Mouse (Mus musculus) midbrain, embryonic 11.5 days (tissue): ENCODE measurements around the gene Wdr90. TPM values are rescaled to one million over a fixed set of nuclear protein-coding genes. Genes with fewer than 3 reads are reported as not detected.

Experiments used
- ATAC-seq: fragments of 200-750 bp; cut with Nextera tagmentation; 2 replicates; pipeline ENCODE4 v1.8.0; 2017; ENCODE audit warnings: moderate TSS enrichment, moderate library complexity; ENCODE audit not compliant: low FRiP score
- DNase-seq: peaks from one replicate; pipeline ENCODE4 v3.0.0; 2015; ENCODE audit warnings: low spot score; ENCODE audit errors: missing footprints
- H3K27ac ChIP-seq: fragments of 300-500 bp; sonication (generic); 2 replicates; pipeline ENCODE4 v1.5.1; 2014; ENCODE audit warnings: low read depth, low read length
- H3K27me3 ChIP-seq: fragments of 300-500 bp; sonication (generic); 2 replicates; pipeline ENCODE4 v1.6.1; 2014; ENCODE audit warnings: mild to moderate bottlenecking, low read length, moderate library complexity, mixed read lengths; ENCODE audit not compliant: control insufficient read depth, insufficient read depth
- H3K36me3 ChIP-seq: fragments of 300-500 bp; sonication (generic); 2 replicates; pipeline ENCODE4 v1.6.1; 2014; ENCODE audit warnings: mild to moderate bottlenecking, low read length, moderate library complexity, mixed read lengths; ENCODE audit not compliant: control insufficient read depth, insufficient read depth
- H3K4me1 ChIP-seq: fragments of 300-500 bp; sonication (generic); 2 replicates; pipeline ENCODE4 v1.6.1; 2014; ENCODE audit warnings: low read length; ENCODE audit not compliant: control insufficient read depth, insufficient read depth
- H3K4me2 ChIP-seq: fragments of 300-500 bp; sonication (generic); 2 replicates; pipeline ENCODE4 v1.6.1; 2014; ENCODE audit warnings: mild to moderate bottlenecking, moderate library complexity
- H3K4me3 ChIP-seq: fragments of 300-500 bp; sonication (generic); 2 replicates; pipeline ENCODE4 v1.5.1; 2014; ENCODE audit warnings: low read depth, low read length
- H3K9ac ChIP-seq: fragments of 300-500 bp; sonication (generic); 2 replicates; pipeline ENCODE4 v1.6.1; 2014; ENCODE audit warnings: low read length
- H3K9me3 ChIP-seq: fragments of 300-500 bp; sonication (generic); 2 replicates; pipeline ENCODE4 v1.6.1; 2016; ENCODE audit warnings: low read length; ENCODE audit not compliant: control insufficient read depth
- WGBS: fragments of 180-500 bp; shearing (Covaris S2); extraction: QIAGEN DNeasy Blood & Tissue Kit; methylation state at CpG from one replicate; pipeline ENCODE4 v1.1.7; 2014; 5-methylcytosine and 5-hydroxymethylcytosine counted together
- polyA plus RNA-seq: library from polyadenylated mRNA; unstranded; fragments of >200 nt; fragmentation: Nextera tagmentation; extraction: Ambion mirVana; gene quantifications from 2 replicates; pipeline ENCODE4 v1.2.1, GENCODE M21; 2014

Wdr90 gene
- polyA plus RNA-seq, 1 experiment from 2014 or later, result 17.8 TPM

DNA sequence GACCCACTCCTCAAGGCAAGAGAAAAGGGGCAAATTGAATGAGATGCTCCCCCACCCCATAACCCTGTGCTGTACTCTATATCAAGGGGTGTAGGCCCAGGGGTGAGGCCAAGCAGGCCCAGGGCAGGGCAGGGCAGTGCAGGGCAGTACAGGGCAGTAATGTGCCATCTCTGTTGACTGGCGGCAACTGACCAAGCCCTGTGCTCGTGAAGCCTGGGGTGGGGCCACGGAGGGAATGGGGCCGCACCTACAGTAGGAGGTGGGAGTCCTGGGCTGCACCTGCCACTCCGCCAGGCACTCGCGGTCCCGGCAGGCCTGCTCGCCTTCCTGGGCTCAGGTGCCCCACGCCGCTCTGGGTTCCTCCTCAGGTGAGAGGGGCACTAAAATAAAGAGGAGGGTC lies 4.0 kb upstream of the Wdr90 start:
- Histone ChIP-seq H3K9me3 (no peaks in the 10 kb centered on the region), H3K4me1 (peaks cover 23% of the 10 kb centered on the region), H3K27ac (no peak overlapping the region), H3K4me2 (no peak overlapping the region), H3K27me3 (no peaks in the 10 kb centered on the region), H3K36me3 (no peaks in the 10 kb centered on the region), H3K9ac (no peak overlapping the region), H3K4me3 (no peak overlapping the region)
- 95% methylated on average over 11 of the region's 11 CpGs for WGBS
- DNase-seq (no peak), ATAC-seq (no peak)

DNA sequence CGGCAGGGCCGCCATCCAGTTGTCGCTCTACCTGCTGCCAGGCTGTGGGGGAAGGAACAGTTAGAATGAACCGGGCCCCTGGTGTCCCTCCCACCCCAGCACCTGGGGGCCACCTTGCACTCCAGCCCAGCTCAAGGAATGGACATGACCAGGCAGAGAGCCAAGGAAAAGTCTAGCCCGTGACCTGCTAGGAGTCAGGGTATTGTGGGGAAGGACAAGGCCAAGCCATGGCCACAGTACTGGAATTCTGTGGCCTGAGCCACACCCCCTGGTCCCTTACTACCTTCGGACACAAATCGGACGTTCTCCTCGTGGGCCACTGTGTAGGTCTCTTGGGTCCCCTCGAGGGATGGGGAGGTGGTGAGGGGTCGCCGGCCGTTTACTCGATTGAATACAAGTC lies 3.0 kb upstream of the Wdr90 start:
- no peak for ATAC-seq
- Histone ChIP-seq H3K9ac (no peak overlapping the region), H3K4me2 (no peak overlapping the region), H3K9me3 (no peaks in the 10 kb centered on the region), H3K27ac (no peak overlapping the region), H3K27me3 (no peaks in the 10 kb centered on the region), H3K36me3 (no peaks in the 10 kb centered on the region), H3K4me3 (no peak overlapping the region), H3K4me1 (peaks cover 26% of the 10 kb centered on the region)
- no peak for DNase-seq
- WGBS, result 89% methylated on average over 14 of the region's 14 CpGs

DNA sequence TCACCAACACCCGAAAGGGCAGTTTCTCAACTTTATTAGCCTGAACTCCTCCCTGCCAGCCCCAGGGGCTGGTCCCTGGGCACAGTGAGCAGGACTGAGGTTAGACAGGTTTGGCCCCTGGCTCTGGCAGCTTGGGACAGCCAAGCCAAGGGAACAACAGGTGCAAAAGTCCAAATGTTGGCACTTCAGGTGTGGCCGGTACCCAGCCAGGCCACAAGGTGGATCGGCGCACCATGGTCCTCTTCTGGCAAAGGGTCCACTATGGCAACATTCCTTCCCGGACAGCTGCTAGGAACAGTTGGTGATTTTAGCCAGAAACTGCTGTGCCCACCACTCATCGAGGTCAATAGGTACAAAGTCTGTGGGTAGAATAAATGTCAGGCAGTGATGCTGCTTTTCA lies 2.4 kb upstream of the Wdr90 start:
- Histone ChIP-seq H3K9ac (no peak overlapping the region), H3K27ac (no peak overlapping the region), H3K36me3 (no peaks in the 10 kb centered on the region), H3K9me3 (no peaks in the 10 kb centered on the region), H3K4me1 (peaks cover 22% of the 10 kb centered on the region), H3K27me3 (no peaks in the 10 kb centered on the region), H3K4me2 (no peak overlapping the region), H3K4me3 (no peak overlapping the region)
- ATAC-seq (no peak), DNase-seq (no peak)
- 89% methylated on average over 6 of the region's 6 CpGs for WGBS

DNA sequence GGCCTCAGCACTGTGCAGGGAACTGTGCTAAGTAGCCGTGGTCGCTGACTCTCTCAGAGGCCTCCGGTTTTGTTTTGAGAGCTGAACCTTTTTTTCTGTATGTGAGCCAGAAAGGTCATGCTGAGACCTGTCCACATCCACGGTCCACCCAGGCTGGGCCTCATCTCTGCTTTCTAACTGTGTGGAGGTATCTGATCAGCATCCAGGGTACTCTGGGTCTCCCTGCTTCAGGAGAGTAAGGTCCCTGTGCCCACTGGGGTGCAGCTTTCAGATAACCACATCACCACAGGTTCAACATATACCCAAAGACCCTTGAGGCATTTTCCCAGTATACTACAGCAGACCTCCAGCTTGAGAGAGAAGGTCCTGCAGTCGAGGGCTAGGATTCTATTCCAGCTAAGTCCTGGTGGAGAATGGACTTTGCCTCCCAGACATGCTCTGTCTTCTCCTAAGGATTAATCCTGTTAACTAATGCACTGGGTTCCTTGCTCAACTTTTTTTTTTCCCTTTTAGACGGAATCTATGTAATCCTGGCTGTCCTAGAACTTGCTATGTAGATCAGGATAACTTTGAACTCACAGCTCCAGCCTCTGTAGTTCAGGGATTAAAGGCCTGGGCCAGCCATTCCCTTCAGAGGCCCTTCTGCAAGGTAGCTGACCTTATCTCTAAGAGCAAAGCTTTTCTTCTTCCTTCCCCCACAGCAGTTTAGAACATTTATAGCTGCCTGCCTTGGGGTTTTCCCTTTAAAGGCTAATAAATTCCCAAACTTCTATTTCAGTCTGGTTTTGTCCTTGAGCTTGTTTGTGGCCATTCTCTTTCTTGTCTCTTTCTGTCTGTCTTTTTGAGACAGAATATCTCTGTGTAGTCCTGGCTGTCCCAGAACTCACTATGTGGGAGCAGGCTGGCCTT lies 657 bp upstream of the Wdr90 start:
- WGBS, result 11% methylated on average over 6 of the region's 6 CpGs
- ATAC-seq, result no peak; the same call in 1 of the 2 replicates
- H3K4me1 ChIP-seq, result peaks cover 17% of the 10 kb centered on the region

DNA sequence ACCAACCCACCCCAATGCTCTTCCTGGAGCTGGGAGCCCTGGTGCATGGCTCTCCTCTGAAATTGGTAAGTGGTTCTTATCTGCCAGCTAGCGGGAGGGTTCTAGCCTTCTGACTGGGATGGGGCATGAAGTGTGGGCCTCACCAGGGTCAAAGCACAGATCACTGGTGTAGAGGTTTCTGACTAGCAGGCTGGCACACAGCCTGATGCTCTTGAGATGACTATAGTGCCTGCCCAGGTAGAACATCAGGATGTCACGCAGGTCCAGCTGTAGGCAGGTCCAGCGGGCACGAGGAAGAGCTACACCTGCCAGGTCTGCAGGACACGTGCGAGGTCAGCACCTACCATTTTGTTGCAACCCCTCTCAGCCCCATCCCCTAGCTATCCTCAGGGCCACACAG lies 1.1 kb downstream of the Wdr90 start:
- H3K27ac ChIP-seq, result no peak overlapping the region
- H3K9ac ChIP-seq, result peak overlapping the region; percentile 84
- H3K36me3 ChIP-seq, result no peaks in the 10 kb centered on the region
- H3K4me2 ChIP-seq, result peak overlapping the region; percentile 86
- no peaks in the 10 kb centered on the region for H3K9me3 ChIP-seq
- no peak for ATAC-seq
- no peaks in the 10 kb centered on the region for H3K27me3 ChIP-seq
- peak overlapping the region; percentile 63 for H3K4me3 ChIP-seq
- WGBS, result 84% methylated on average over 6 of the region's 6 CpGs
- peaks cover 17% of the 10 kb centered on the region for H3K4me1 ChIP-seq
- DNase-seq, result no peak

More for the DNA sequence above, 657 bp upstream of the Wdr90 start:
- peak overlapping the region; percentile 62 for H3K27ac ChIP-seq
- no peaks in the 10 kb centered on the region for H3K9me3 ChIP-seq
- peak overlapping the region; percentile 84 for H3K9ac ChIP-seq
- peak overlapping the region; percentile 86 for H3K4me2 ChIP-seq
- peak overlapping the region; percentile 63 for H3K4me3 ChIP-seq
- DNase-seq, result peak; percentile 92
- H3K36me3 ChIP-seq, result no peaks in the 10 kb centered on the region
- no peaks in the 10 kb centered on the region for H3K27me3 ChIP-seq

DNA sequence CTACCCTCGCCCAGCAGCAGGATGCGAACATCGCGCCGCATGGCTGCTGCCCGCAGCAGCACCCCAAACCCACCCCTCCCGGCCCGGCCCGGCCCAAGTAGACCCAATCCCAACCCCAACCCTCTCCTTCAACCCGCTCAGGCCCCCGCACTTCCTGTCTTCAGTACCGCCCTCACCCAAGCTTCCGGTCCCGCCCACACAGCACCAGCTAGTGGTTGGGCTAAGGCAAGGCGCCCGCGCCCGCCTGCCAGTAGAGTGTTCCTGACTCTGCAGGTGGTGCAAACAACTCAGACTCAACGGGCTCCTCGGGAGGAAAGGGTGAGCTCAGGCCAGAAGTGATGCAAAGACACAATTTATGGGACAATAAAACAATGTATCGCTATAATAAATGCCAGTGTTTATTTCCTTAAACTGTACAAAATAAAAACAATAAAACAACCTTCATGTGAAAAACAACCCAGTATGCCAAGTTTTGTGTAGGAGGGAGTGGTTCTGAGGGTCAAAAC lies 16.9 kb downstream of the Wdr90 start, which contains the start of gene Rhot2:
Gene Rhot2, minus strand, starts transcription at position 456 of the 506 bp plus-strand sequence.
- H3K27me3 ChIP-seq, result no peaks in the 10 kb centered on the region
- peaks cover 23% of the 10 kb centered on the region for H3K36me3 ChIP-seq
- peak within 1 kb of the TSS; percentile 94 for H3K4me2 ChIP-seq
- ATAC-seq, result peak; percentile 96
- WGBS, result 1% methylated on average over 21 of the region's 21 CpGs
- peak within 1 kb of the TSS; percentile 90 for H3K4me3 ChIP-seq
- H3K9me3 ChIP-seq, result no peaks in the 10 kb centered on the region
- H3K27ac ChIP-seq, result no peak within 1 kb of the TSS; the same call in 1 of the 2 replicates
- H3K4me1 ChIP-seq, result peaks cover 8% of the 10 kb centered on the region
- peak; percentile 99 for DNase-seq
- H3K9ac ChIP-seq, result peak within 1 kb of the TSS; percentile 89

DNA sequence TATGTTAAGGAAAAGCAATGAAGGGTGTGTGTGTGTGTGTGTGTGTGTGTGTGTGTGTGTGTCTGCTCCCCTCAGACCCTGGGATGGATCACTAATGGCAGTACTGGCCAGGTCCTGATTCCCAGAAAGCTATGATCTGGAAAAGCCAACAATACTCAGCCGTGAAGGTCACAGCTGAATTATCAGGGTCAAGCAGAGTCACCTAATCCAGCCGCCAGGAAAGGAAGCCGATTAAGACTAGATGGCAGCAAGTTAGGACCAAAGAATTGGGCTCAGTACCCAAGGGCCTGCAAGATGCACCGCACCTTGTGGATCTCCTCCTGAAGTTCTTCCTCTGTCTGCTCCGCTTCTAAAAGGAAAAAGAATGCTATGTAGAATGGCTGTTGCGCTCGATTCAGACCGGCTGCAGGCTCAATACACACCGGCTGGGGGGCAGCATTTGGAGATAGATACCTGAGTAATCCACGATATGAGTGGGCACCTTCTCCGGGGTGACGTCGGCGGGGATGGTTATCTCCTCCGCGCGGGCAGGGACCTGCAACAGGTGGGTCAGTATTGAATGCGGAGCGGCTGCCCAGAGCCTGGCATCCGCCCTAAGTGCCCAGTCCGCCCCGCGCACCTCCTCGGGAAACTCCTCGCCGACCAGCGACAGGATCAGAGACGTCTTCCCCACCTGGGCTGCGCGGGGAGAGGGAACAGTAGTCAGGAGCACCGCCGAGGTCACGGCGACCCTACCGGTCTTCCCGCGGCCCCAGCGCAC lies 17.5 kb downstream of the Wdr90 start:
- peaks cover 8% of the 10 kb centered on the region for H3K4me1 ChIP-seq
- H3K36me3 ChIP-seq, result peaks cover 26% of the 10 kb centered on the region
- peak overlapping the region; percentile 89 for H3K9ac ChIP-seq
- DNase-seq, result no peak
- 5% methylated on average over 33 of the region's 38 CpGs for WGBS
- H3K4me2 ChIP-seq, result peak overlapping the region; percentile 94
- peak overlapping the region; percentile 90 for H3K4me3 ChIP-seq
- ATAC-seq, result peak; percentile 45; the same call in 1 of the 2 replicates
- no peak overlapping the region; the same call in 1 of the 2 replicates for H3K27ac ChIP-seq
- no peaks in the 10 kb centered on the region for H3K9me3 ChIP-seq
- H3K27me3 ChIP-seq, result no peaks in the 10 kb centered on the region

DNA sequence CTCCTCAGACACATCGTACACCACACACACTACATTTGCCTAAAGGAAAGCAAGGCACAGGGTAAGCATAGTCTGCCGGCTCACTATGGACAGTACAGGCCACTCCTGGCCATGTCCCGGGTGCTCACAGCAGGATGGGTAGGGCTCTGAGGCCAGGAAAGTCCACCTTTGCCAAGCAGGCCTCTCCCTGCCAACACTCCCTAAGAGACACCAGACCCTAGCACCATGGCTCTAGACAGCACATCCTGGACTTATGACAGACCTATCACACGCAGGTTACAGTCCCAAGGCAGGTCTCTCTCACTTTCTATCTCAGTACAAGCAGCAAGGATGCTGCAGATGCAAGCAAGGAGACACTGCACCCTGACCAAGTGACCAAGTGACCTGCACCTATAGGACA lies 18.2 kb downstream of the Wdr90 start:
- H3K9ac ChIP-seq, result peak overlapping the region; percentile 89; the same call in 1 of the 2 replicates
- H3K9me3 ChIP-seq, result no peaks in the 10 kb centered on the region
- H3K4me2 ChIP-seq, result peak overlapping the region; percentile 94
- H3K36me3 ChIP-seq, result peaks cover 27% of the 10 kb centered on the region
- DNase-seq (no peak), ATAC-seq (no peak)
- no peaks in the 10 kb centered on the region for H3K27me3 ChIP-seq
- H3K4me1 ChIP-seq, result peaks cover 8% of the 10 kb centered on the region
- H3K27ac ChIP-seq, result no peak overlapping the region
- peak overlapping the region; percentile 90; the same call in 1 of the 2 replicates for H3K4me3 ChIP-seq
- WGBS, result 97% methylated on average over 4 of the region's 4 CpGs
